Mouse (Mus musculus) 3T3-L1 (cell line): ENCODE measurements at regions not wholly inside any gene's neighbourhood (a gene's known extent, or its start where the extent isn't known, plus 50 kb on each side); places are given as distances from the start of the nearest gene placed in this dataset.

Source experiments
- DNase-seq: peaks from one replicate; pipeline ENCODE4 v3.0.0-alpha.2; 2015; ENCODE audit warnings: low read depth, low spot score

- DNase-seq: no peak
These were observed 338.9 kb upstream of the Ptbp2 start for GRCm38 (mm10) chr3:120123155-120123554.

GRCm38 (mm10) chr3:120083171-120083932, 299.1 kb upstream of the Ptbp2 start:
- DNase-seq: no peak

GRCm38 (mm10) chr3:120073528-120073927, 289.3 kb upstream of the Ptbp2 start:
- no peak for DNase-seq

GRCm38 (mm10) chr3:120065714-120066113, 281.4 kb upstream of the Ptbp2 start:
- no peak for DNase-seq

- DNase-seq: no peak
These were observed 280.7 kb upstream of the Ptbp2 start for GRCm38 (mm10) chr3:120064854-120065480.

- no peak for DNase-seq
These were observed 278.0 kb upstream of the Ptbp2 start for GRCm38 (mm10) chr3:120062264-120062663.

- no peak for DNase-seq
These were observed 275.7 kb upstream of the Ptbp2 start for GRCm38 (mm10) chr3:120059959-120060358.

- no peak for DNase-seq
These were observed 271.2 kb upstream of the Ptbp2 start for GRCm38 (mm10) chr3:120055216-120056154.

- DNase-seq: no peak
These were observed 263.0 kb upstream of the Ptbp2 start for GRCm38 (mm10) chr3:120047238-120047637.

GRCm38 (mm10) chr3:120037526-120037925, 253.3 kb upstream of the Ptbp2 start:
- DNase-seq: no peak

GRCm38 (mm10) chr3:120019826-120020683, 235.8 kb upstream of the Ptbp2 start:
- DNase-seq: no peak

- no peak for DNase-seq
These were observed 231.1 kb upstream of the Ptbp2 start for GRCm38 (mm10) chr3:120015376-120015775.

GRCm38 (mm10) chr3:120011861-120012260, 227.6 kb upstream of the Ptbp2 start:
- DNase-seq: no peak

GRCm38 (mm10) chr3:120008110-120008509, 223.8 kb upstream of the Ptbp2 start:
- DNase-seq: no peak

- DNase-seq: no peak
These were observed 220.3 kb upstream of the Ptbp2 start for GRCm38 (mm10) chr3:120004588-120004987.

GRCm38 (mm10) chr3:120000281-120000680, 216.0 kb upstream of the Ptbp2 start:
- peak; percentile 12 for DNase-seq

GRCm38 (mm10) chr3:119996258-119996988, 212.2 kb upstream of the Ptbp2 start:
- no peak for DNase-seq

GRCm38 (mm10) chr3:119995781-119996180, 211.5 kb upstream of the Ptbp2 start:
- peak; percentile 67 for DNase-seq

- DNase-seq: no peak
These were observed 203.1 kb upstream of the Ptbp2 start for GRCm38 (mm10) chr3:119987245-119987852.

GRCm38 (mm10) chr3:119977349-119977748, 193.1 kb upstream of the Ptbp2 start:
- DNase-seq: no peak
